Mouse (Mus musculus): ENCODE data around the gene Apopt1. TPM values are rescaled to one million over a fixed set of nuclear protein-coding genes. Genes with fewer than 3 reads are reported as not detected.

Apopt1 gene
- polyA plus RNA-seq, 1 experiment from 2014 or later = 55.4 TPM

DNA sequence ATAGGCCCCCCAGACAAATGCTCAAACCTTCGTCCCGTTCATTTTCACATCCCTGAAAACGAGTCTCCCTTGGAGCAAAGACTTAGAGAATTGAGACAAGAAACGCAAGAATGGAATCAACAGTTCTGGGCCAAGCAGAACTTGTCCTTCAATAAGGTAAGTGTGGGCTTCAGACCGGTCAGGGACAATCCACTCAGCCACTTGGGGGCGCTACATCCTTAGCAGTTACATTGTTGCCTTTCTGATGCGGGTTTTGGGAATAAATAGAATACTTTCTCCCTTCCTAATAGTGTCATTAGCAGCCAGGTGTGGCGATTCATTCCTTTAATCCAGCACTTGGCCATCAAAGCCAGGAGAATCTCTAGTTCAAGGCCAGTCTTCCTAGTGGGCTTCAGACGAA lies 9.6 kb downstream of the Apopt1 start:
- ATAC-seq (replicated peaks; ENCODE audit: low FRiP score) (no peak), DNase-seq (ENCODE audit: low spot score) (no peak)
- H3K4me2 ChIP-seq (ENCODE audit: low read depth, low read length, severe bottlenecking) = no peak overlapping the region
- H3K4me3 ChIP-seq (ENCODE audit: low read depth, low read length) = no peak overlapping the region
- no peaks in the 10 kb centered on the region for H3K36me3 ChIP-seq (ENCODE audit: control insufficient read depth, insufficient read depth, low read length)
- no peak overlapping the region for H3K27ac ChIP-seq (ENCODE audit: low read depth, low read length)
- H3K27me3 ChIP-seq (ENCODE audit: control insufficient read depth, insufficient read depth, low read length) = no peaks in the 10 kb centered on the region
- H3K9ac ChIP-seq (ENCODE audit: low read length) = no peak overlapping the region
- WGBS = 75% methylated on average over 9 of the region's 9 CpGs
- no peaks in the 10 kb centered on the region for H3K9me3 ChIP-seq (ENCODE audit: control insufficient read depth, low read length)
- 0 out of 2 replicates have a peak, but pooled peaks cover 2% of the 10 kb centered on the region for H3K4me1 ChIP-seq (replicated peaks; ENCODE audit: control insufficient read depth, insufficient read depth, low read length)

DNA sequence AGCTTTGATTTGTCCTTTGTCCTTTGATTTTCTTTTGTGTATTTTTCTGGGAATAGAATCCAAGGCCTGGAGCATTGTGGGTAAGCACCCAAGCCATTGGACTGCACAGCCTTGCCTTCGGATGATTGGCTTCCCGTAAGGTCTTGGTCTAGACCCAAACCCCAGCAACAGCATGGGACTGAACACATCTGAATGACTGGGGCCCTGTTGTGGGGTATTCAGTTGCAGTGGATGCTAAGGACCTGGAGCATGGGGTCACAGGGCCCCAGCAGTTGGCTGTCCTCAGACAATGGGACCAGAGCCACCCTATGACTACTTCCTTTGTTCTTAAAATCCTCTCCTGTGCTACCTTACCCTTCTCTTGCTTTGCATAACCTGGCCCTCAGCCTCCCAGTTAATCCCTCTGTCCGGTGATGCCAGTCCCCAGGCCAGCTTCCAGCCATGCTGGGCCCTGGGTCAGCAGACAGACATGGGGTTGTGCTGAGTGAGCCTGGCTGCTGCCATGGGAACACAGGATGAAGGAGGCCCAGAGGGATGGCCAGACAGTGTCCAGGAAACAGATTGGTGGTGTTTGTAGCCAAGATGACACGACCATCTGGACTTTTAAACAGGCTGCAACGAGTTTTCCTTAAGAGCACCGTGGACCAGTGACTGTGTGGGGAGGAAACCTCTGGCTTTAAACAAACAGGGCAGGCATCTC lies 11.7 kb downstream of the Apopt1 start:
- Histone ChIP-seq H3K4me1 (replicated peaks; ENCODE audit: control insufficient read depth, insufficient read depth, low read length) (no peaks in the 10 kb centered on the region), H3K4me3 (ENCODE audit: low read depth, low read length) (no peak overlapping the region), H3K9me3 (ENCODE audit: control insufficient read depth, low read length) (no peaks in the 10 kb centered on the region), H3K27me3 (ENCODE audit: control insufficient read depth, insufficient read depth, low read length) (no peaks in the 10 kb centered on the region), H3K4me2 (ENCODE audit: low read depth, low read length, severe bottlenecking) (no peak overlapping the region), H3K27ac (ENCODE audit: low read depth, low read length) (peak overlapping the region; percentile 25; the same call in 1 of the 2 replicates), H3K36me3 (ENCODE audit: control insufficient read depth, insufficient read depth, low read length) (no peaks in the 10 kb centered on the region), H3K9ac (ENCODE audit: low read length) (no peak overlapping the region; the same call in 1 of the 2 replicates)
- DNase-seq (ENCODE audit: low spot score) = no peak
- WGBS = 43% methylated on average over 6 of the region's 6 CpGs
- ATAC-seq (replicated peaks; ENCODE audit: low FRiP score) = no peak

DNA sequence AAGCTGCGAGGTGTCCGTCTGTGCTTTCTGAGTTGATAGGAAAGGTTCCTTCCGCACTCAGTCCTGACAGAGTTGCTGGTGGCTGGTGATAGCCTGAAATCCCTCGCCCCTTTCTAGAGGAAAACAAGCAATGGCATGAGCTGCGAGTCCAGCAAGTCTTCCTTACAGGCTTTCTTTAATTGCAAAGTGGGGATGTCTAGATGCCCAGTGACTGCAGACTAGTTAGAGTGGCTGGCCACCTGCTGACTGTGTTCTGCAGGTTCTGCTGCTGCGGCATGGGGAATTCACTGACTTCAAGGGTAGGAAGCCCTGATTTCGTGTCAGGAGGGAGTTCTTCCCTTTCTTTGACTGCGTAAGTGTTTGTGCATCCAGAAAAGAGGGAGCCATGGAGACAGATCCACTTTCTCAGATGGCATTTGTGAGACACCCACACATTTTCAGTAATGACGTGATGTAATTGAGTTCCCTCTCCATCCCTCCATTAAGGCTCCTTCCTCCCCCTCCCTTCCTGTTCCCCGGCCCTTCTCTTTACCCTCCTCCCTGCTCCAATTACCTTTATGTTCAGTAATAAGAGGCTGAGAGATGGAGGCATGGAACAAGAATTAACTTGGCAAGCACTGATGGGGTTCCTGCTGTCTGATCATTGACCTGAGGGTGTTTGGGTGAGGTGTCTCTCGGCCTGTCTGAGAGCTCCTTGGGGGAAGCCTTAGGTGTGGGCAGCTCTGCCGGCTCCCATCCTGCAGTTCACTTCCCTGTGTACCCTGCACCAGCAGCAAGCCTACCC lies 12.5 kb downstream of the Apopt1 start:
- H3K27me3 ChIP-seq (ENCODE audit: control insufficient read depth, insufficient read depth, low read length) = no peaks in the 10 kb centered on the region
- no peak overlapping the region for H3K27ac ChIP-seq (ENCODE audit: low read depth, low read length)
- H3K9ac ChIP-seq (ENCODE audit: low read length) = no peak overlapping the region
- H3K4me1 ChIP-seq (replicated peaks; ENCODE audit: control insufficient read depth, insufficient read depth, low read length) = no peaks in the 10 kb centered on the region
- ATAC-seq (replicated peaks; ENCODE audit: low FRiP score) (no peak), DNase-seq (ENCODE audit: low spot score) (no peak)
- no peak overlapping the region for H3K4me3 ChIP-seq (ENCODE audit: low read depth, low read length)
- H3K9me3 ChIP-seq (ENCODE audit: control insufficient read depth, low read length) = no peaks in the 10 kb centered on the region
- H3K4me2 ChIP-seq (ENCODE audit: low read depth, low read length, severe bottlenecking) = no peak overlapping the region
- 67% methylated on average over 12 of the region's 12 CpGs for WGBS
- H3K36me3 ChIP-seq (ENCODE audit: control insufficient read depth, insufficient read depth, low read length) = no peaks in the 10 kb centered on the region

DNA sequence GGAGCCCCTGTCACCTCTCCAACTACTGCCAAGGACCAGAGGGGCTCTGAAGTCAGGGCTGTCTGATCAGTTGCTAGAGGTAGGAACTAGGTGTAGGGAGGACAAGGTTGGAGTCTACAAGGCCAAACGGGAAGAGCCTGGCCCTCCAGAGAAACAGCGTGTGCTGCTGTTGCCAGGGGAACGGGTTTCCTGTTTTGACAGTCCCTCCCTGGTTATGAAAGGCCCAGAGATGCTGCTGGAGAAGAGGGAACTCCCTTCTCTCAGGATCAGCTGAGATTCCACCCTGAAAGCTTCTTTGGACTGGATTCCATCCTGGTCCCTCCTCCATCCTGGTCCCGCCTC lies 13.0 kb downstream of the Apopt1 start:
- no peak for ATAC-seq (replicated peaks; ENCODE audit: low FRiP score)
- no peaks in the 10 kb centered on the region for H3K36me3 ChIP-seq (ENCODE audit: control insufficient read depth, insufficient read depth, low read length)
- WGBS = 79% methylated on average over 4 of the region's 4 CpGs

DNA sequence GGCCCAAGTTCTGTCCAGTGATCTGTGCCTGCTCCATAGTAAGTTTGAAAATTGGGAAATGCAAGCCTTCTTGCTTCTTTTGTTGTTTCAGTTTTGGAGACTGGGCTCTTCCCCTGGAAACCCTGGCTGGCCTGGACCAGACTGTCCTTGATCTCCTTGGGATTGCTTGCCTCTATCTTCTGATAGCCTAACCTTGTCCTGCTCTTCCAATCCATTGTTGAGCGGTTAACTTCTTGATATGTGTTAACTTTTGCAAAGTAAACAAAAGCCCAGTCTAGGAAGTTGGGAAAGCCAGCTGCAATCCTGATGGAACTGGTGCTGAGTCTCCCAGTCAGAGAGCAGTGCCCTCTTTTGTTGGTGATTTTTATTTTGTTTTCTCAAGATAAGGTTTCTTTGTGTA lies 14.9 kb downstream of the Apopt1 start:
- Histone ChIP-seq H3K27ac (ENCODE audit: low read depth, low read length) (no peak overlapping the region), H3K27me3 (ENCODE audit: control insufficient read depth, insufficient read depth, low read length) (no peaks in the 10 kb centered on the region), H3K36me3 (ENCODE audit: control insufficient read depth, insufficient read depth, low read length) (no peaks in the 10 kb centered on the region), H3K4me2 (ENCODE audit: low read depth, low read length, severe bottlenecking) (no peak overlapping the region), H3K9ac (ENCODE audit: low read length) (no peak overlapping the region), H3K9me3 (ENCODE audit: control insufficient read depth, low read length) (no peaks in the 10 kb centered on the region), H3K4me3 (ENCODE audit: low read depth, low read length) (no peak overlapping the region), H3K4me1 (replicated peaks; ENCODE audit: control insufficient read depth, insufficient read depth, low read length) (no peaks in the 10 kb centered on the region; the same call in 1 of the 2 replicates)
- ATAC-seq (replicated peaks; ENCODE audit: low FRiP score) (no peak), DNase-seq (ENCODE audit: low spot score) (no peak)
- WGBS = 83% methylated on average over 1 of the region's 1 CpGs

More for the DNA sequence above, 13.0 kb downstream of the Apopt1 start:
- H3K27me3 ChIP-seq (ENCODE audit: control insufficient read depth, insufficient read depth, low read length) = no peaks in the 10 kb centered on the region
- H3K9me3 ChIP-seq (ENCODE audit: control insufficient read depth, low read length) = no peaks in the 10 kb centered on the region
- no peak overlapping the region for H3K4me2 ChIP-seq (ENCODE audit: low read depth, low read length, severe bottlenecking)
- DNase-seq (ENCODE audit: low spot score) = no peak
- H3K9ac ChIP-seq (ENCODE audit: low read length) = no peak overlapping the region
- no peak overlapping the region for H3K27ac ChIP-seq (ENCODE audit: low read depth, low read length)
- H3K4me3 ChIP-seq (ENCODE audit: low read depth, low read length) = no peak overlapping the region
- H3K4me1 ChIP-seq (replicated peaks; ENCODE audit: control insufficient read depth, insufficient read depth, low read length) = no peaks in the 10 kb centered on the region

DNA sequence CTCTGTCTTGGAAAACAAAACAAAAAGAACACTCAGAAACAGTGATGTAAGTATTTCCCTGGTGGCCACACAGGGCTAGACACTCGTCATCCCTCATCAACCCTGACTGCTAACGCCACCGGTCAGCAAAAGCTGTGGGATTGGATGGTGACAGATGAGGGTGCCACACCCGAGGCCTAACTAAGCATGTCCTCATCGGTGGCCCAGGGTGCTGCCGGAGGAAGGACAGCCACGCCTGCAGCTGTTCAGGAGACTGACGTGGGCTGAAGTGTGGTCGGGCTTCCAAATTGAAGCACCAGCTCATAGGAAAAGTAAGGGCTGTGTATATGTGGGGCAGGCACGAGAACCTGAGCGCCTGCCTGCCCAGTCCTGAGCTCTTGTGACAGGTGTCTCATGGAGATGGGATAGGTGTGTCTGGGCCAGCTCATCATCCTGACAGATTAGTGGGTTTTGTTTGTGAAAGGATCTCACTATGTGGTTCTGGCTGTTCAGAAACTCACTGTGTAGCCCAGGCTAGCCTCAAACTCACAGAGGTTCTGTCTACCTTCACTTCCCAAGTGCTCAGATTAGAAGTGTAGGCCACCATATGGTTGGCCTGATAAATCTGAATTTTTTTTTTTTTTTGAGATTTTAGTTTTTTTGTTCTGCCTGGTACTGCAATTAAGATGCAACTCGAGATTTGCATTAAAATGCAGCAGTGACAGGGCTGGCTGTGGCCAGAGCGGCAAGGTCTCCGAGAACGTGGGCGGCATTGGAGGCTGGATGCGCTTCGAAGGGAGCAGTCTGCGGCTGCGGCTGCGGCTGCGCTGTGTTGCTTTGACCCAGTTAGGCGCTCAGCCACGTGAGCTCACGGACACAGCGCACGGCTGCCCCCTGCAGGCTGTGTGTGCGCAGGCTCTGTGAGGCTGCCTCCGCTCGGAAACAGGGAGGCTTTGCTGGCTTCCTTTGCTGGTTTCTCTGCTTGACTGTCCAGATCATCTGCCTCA lies 19.1 kb downstream of the Apopt1 start:
- Histone ChIP-seq H3K4me2 (ENCODE audit: low read depth, low read length, severe bottlenecking) (peak overlapping the region; percentile 18; the same call in 1 of the 2 replicates), H3K9me3 (ENCODE audit: control insufficient read depth, low read length) (no peaks in the 10 kb centered on the region), H3K36me3 (ENCODE audit: control insufficient read depth, insufficient read depth, low read length) (no peaks in the 10 kb centered on the region), H3K4me1 (replicated peaks; ENCODE audit: control insufficient read depth, insufficient read depth, low read length) (no peaks in the 10 kb centered on the region; the same call in 1 of the 2 replicates), H3K27ac (ENCODE audit: low read depth, low read length) (no peak overlapping the region), H3K4me3 (ENCODE audit: low read depth, low read length) (no peak overlapping the region), H3K9ac (ENCODE audit: low read length) (peak overlapping the region; percentile 5; the same call in 1 of the 2 replicates), H3K27me3 (ENCODE audit: control insufficient read depth, insufficient read depth, low read length) (no peaks in the 10 kb centered on the region)
- 34% methylated on average over 30 of the region's 30 CpGs for WGBS
- ATAC-seq (replicated peaks; ENCODE audit: low FRiP score) = peak; percentile 88
- DNase-seq (ENCODE audit: low spot score) = peak; percentile 95

DNA sequence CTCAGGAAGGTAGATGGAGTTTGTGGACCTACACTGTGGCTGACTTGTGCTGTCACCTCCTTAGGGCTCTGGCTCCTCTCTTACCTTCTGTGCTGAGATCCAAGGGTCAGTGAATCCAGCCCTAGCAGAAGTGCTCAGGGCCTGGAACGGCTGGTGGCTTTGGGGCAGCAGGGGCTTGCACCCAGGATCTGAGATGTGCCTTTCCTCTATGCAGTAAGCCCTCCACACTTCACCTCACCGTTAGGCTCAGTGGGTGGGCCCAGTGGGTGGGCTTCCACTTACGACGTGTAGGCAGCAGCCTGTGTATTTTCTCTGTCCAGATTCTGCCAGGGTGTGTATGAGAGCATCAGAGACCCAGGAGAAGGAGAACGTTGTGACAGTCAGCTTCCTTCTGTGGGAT lies 19.9 kb downstream of the Apopt1 start:
- Histone ChIP-seq H3K4me2 (ENCODE audit: low read depth, low read length, severe bottlenecking) (no peak overlapping the region), H3K36me3 (ENCODE audit: control insufficient read depth, insufficient read depth, low read length) (no peaks in the 10 kb centered on the region), H3K27me3 (ENCODE audit: control insufficient read depth, insufficient read depth, low read length) (no peaks in the 10 kb centered on the region), H3K4me1 (replicated peaks; ENCODE audit: control insufficient read depth, insufficient read depth, low read length) (no peaks in the 10 kb centered on the region; the same call in 1 of the 2 replicates), H3K27ac (ENCODE audit: low read depth, low read length) (no peak overlapping the region), H3K9me3 (ENCODE audit: control insufficient read depth, low read length) (no peaks in the 10 kb centered on the region), H3K4me3 (ENCODE audit: low read depth, low read length) (no peak overlapping the region), H3K9ac (ENCODE audit: low read length) (0 out of 2 replicates have a peak overlapping the region, but pooled peaks have one; percentile 5)
- 58% methylated on average over 5 of the region's 5 CpGs for WGBS
- DNase-seq (ENCODE audit: low spot score) = no peak
- ATAC-seq (replicated peaks; ENCODE audit: low FRiP score) = no peak

DNA sequence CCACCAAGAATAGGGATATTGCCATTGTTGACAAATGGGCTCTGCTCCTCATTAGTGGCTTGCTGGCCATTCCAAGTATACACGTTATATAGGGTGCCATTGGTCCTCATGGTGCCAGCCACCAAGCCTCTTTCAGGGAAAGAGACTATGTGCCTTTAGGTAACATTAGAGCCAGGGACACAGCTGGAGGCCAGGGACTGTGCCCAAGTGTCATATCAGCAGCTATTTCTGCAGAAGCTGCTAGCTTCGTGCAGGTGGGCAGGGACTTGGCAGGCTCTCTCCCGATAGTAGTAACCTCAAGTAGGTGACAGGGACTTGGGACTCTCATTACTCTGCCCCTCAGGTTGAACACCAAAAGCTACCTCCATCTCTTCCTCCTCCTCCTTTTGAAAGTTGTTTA lies 21.9 kb downstream of the Apopt1 start:
- WGBS = 91% methylated on average over 3 of the region's 3 CpGs
- Histone ChIP-seq H3K9me3 (ENCODE audit: control insufficient read depth, low read length) (no peaks in the 10 kb centered on the region), H3K36me3 (ENCODE audit: control insufficient read depth, insufficient read depth, low read length) (no peaks in the 10 kb centered on the region), H3K4me2 (ENCODE audit: low read depth, low read length, severe bottlenecking) (no peak overlapping the region), H3K27ac (ENCODE audit: low read depth, low read length) (no peak overlapping the region), H3K4me1 (replicated peaks; ENCODE audit: control insufficient read depth, insufficient read depth, low read length) (no peaks in the 10 kb centered on the region; the same call in 1 of the 2 replicates), H3K4me3 (ENCODE audit: low read depth, low read length) (no peak overlapping the region), H3K27me3 (ENCODE audit: control insufficient read depth, insufficient read depth, low read length) (no peaks in the 10 kb centered on the region), H3K9ac (ENCODE audit: low read length) (no peak overlapping the region)
- DNase-seq (ENCODE audit: low spot score) (no peak), ATAC-seq (replicated peaks; ENCODE audit: low FRiP score) (no peak)

All from forebrain, embryonic 11.5 days (tissue).